Mouse (Mus musculus) heart, adult 2 months (tissue): ENCODE measurements around the gene Tnfrsf4. TPM values are rescaled to one million over a fixed set of nuclear protein-coding genes. Genes with fewer than 3 reads are reported as not detected.
A peak's percentile ranks its signal among the peaks of the same experiment; 100 is the strongest.

ENCODE experiments used
- DNase-seq, 2 experiments: peaks; one replicate each; pipeline ENCODE4 v3.0.0; 2021
- H3K27ac ChIP-seq: fragments of 200-600 bp; 2 replicates; pipeline ENCODE4 v1.8.1; 2022
- H3K27me3 ChIP-seq: fragments of 200-500 bp; 2 replicates; pipeline ENCODE4 v1.6.1; 2012; ENCODE audit warnings: mild to moderate bottlenecking, low read length, inconsistent platforms, mixed read lengths; ENCODE audit not compliant: control insufficient read depth, insufficient read depth
- H3K36me3 ChIP-seq: fragments of 200-500 bp; 2 replicates; pipeline ENCODE4 v1.6.1; 2012; ENCODE audit warnings: low read length, inconsistent platforms; ENCODE audit not compliant: control insufficient read depth, insufficient read depth
- H3K4me1 ChIP-seq: fragments of 200-500 bp; 2 replicates; pipeline ENCODE4 v1.6.1; 2011; ENCODE audit warnings: low read length; ENCODE audit not compliant: control insufficient read depth, insufficient read depth
- H3K4me3 ChIP-seq: fragments of 200-600 bp; 2 replicates; pipeline ENCODE4 v1.8.1; 2022
- H3K79me2 ChIP-seq: fragments of 200-500 bp; replicated peaks from 2 replicates; pipeline ENCODE4 v1.6.1; 2012; ENCODE audit warnings: mild to moderate bottlenecking, inconsistent platforms, low read length, moderate library complexity, mixed read lengths; ENCODE audit not compliant: control insufficient read depth, insufficient read depth
- H3K9ac ChIP-seq: fragments of 200-500 bp; 2 replicates; pipeline ENCODE4 v1.6.1; 2012; ENCODE audit warnings: low read depth, mild to moderate bottlenecking, control low read depth, inconsistent platforms, low read length, mixed read lengths
- CTCF ChIP-seq: fragments of 200-600 bp; IDR thresholded peaks from 2 replicates; pipeline ENCODE4 v1.8.1; 2022; ENCODE audit warnings: antibody characterized with exemption, mild to moderate bottlenecking, moderate library complexity
- EP300 ChIP-seq: fragments of 200-500 bp; IDR thresholded peaks from 2 replicates; pipeline ENCODE4 v1.6.1; 2011; ENCODE audit warnings: low read depth, low read length, control low read depth; ENCODE audit not compliant: insufficient read depth
- POLR2A ChIP-seq: fragments of 200-500 bp; IDR thresholded peaks from 2 replicates; pipeline ENCODE4 v1.6.1; 2011; ENCODE audit warnings: mild to moderate bottlenecking, low read depth, low read length, control low read depth; ENCODE audit not compliant: insufficient read depth
- WGBS: fragments of 180-500 bp; shearing (Covaris S2); methylation state at CpG from one replicate; pipeline ENCODE4 v1.1.7; 2018; 5-methylcytosine and 5-hydroxymethylcytosine counted together
- intact Hi-C: fragments of 180-260 bp; cut with DNase I; formaldehyde crosslinking; loops from one replicate; pipeline ENCODE4 v1.15.1; 2025
- polyA plus RNA-seq: library from polyadenylated mRNA; depleted of rRNA; stranded (reverse); fragments of >200 nt; gene quantifications from 2 replicates; pipeline ENCODE4 v1.2.3, GENCODE M21; 2012
- total RNA-seq, 2 experiments: library from RNA; stranded (reverse); gene quantifications; 2 replicates each; pipeline ENCODE4 v1.2.3; 2021

Tnfrsf4 gene
- total and polyA plus RNA-seq, 3 experiments, result 1.4 TPM; not detected in 2

DNA sequence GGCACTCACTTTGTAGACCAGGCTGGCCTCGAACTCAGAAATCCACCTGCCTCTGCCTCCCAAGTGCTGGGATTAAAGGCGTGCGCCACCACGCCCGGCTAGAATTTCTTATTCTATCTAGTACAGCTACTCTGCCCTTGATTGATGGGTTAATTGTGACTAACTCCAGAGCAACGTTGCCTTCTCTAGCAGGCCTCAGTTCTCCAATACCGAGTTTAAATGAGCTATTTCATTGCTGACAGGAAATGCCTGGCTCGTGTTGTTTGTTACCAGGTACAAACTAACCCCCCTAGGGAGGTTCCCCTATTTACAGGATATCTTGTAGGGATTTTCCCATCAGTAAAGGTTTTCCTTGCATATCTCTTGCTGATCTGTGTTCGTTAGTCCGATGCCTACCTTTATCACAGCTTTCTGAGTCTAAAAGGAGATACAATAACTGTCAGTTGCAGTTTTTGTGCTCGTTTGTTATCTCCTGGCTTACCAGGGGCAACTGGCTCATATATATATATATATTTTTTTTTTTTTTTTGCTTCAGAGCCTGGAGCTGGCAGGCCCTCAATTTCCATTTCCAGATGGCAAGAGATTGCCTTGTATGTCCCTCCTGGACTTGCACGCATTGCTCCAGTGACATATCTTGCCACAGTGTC is 32.1 kb upstream of the Tnfrsf4 start:
- Histone ChIP-seq H3K27ac (no peak overlapping the region), H3K4me3 (no peak overlapping the region), H3K9ac (no peak overlapping the region), H3K36me3 (no peaks in the 10 kb centered on the region), H3K79me2 (no peaks in the 10 kb centered on the region), H3K27me3 (no peaks in the 10 kb centered on the region), H3K4me1 (no peaks in the 10 kb centered on the region)
- intact Hi-C loops, result no loop called here
- no peak for DNase-seq
- TF ChIP-seq CTCF (no peak), EP300 (no peak), POLR2A (no peak)
- WGBS, result 66% methylated on average over 12 of the region's 12 CpGs

DNA sequence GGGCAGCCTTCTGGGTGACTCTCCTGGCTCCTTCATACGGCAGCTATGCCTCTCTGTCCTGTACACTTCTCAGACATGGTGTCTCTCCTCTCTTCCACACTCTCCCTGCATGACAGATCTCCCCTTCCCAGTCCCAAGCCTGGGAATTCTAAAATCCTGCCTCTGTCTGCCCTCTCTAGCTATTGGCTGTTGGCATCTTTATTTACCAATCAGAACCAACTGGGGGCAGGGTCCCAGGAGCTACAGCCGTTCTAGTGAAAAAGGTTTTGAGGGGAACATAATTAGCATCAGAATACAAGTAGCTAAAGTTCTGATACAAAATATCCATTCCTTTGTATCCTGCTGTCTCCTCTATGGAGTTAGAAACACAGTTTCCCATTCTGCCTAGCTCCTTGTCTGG is 29.9 kb upstream of the Tnfrsf4 start:
- H3K4me1 ChIP-seq, result no peaks in the 10 kb centered on the region
- no peaks in the 10 kb centered on the region for H3K36me3 ChIP-seq
- no peaks in the 10 kb centered on the region for H3K79me2 ChIP-seq
- TF ChIP-seq POLR2A (no peak), CTCF (no peak), EP300 (no peak)
- no peak overlapping the region for H3K4me3 ChIP-seq
- WGBS, result 24% methylated on average over 2 of the region's 2 CpGs
- DNase-seq, result no peak
- H3K27me3 ChIP-seq, result no peaks in the 10 kb centered on the region
- H3K27ac ChIP-seq, result no peak overlapping the region
- no peak overlapping the region for H3K9ac ChIP-seq
- intact Hi-C loops, result no loop called here

DNA sequence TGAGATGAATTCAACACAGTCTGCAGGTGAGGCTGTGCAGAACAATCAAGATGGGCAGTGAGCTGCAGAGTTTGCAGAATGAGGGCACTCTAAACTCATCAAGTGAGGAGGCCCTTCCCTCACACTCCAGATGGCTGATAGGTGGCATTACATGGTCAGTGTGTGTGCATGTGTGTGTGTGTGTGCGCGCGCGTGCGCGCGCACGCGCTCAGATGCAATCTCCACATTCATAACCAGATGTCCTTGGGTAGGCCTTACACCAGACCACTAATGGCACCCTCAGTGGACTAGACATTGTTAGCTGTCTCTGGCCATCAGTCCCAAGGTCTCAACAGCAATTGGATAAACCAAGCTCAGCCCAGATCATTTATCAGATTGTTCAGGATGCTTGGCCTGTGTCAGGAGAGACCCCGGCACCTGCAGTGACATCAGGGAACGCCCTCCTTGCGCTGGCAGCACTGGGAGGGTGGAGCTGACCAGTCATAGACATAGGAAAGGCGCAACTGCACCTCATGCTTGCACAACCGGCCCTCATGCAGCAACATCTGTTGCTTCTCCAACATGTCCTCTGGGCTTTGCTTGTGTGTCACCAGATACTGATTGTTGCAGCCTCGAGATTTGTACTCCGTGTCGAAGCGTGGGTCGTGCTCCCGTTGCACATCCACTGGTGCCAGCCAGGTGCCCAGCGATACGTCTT is 22.3 kb upstream of the Tnfrsf4 start:
- peaks cover 8% of the 10 kb centered on the region for H3K4me1 ChIP-seq
- 79% methylated on average over 22 of the region's 22 CpGs for WGBS
- intact Hi-C loops, result loop anchor here (1.0 to 5.0 kb wide), 5 partner anchors 33 to 124 kb away; partner anchors contain the start of genes 9430015G10Rik, Cptp, Ints11 and Ube2j2
- peak overlapping the region; percentile 94 for H3K9ac ChIP-seq
- H3K27me3 ChIP-seq, result no peaks in the 10 kb centered on the region
- peaks cover 4% of the 10 kb centered on the region; the same call in 1 of the 2 replicates for H3K36me3 ChIP-seq
- TF ChIP-seq EP300 (no peak), CTCF (no peak), POLR2A (no peak)
- peaks cover 5% of the 10 kb centered on the region; the same call in 1 of the 2 replicates for H3K79me2 ChIP-seq
- no peak overlapping the region for H3K27ac ChIP-seq
- peak in 1 of 2 experiments; percentile 8 for DNase-seq
- H3K4me3 ChIP-seq, result peak overlapping the region; percentile 68

DNA sequence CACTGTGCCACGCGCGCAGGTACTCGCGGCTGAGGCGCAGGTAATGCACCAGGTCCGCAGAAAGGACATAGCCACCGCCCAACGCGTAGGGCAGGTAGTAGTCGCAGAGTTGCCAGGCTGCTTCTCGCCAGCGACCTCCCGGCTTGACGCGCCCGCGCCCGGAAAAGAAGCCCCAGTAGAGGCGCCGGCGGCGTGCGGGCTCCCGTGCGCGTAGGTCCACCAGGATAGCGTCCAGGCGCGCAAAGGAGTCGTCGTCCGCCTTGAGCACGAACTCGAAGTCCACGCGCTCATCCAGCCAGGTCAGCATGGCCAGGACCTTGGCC is 21.8 kb upstream of the Tnfrsf4 start:
- H3K36me3 ChIP-seq, result peaks cover 4% of the 10 kb centered on the region; the same call in 1 of the 2 replicates
- H3K4me3 ChIP-seq, result peak overlapping the region; percentile 68
- TF ChIP-seq POLR2A (no peak), CTCF (no peak)
- H3K9ac ChIP-seq, result peak overlapping the region; percentile 94
- WGBS, result 19% methylated on average over 37 of the region's 37 CpGs
- H3K27me3 ChIP-seq, result no peaks in the 10 kb centered on the region
- H3K4me1 ChIP-seq, result peaks cover 8% of the 10 kb centered on the region
- H3K27ac ChIP-seq, result peak overlapping the region; percentile 98
- DNase-seq, result no peak
- intact Hi-C loops, result loop anchor here (1.0 to 5.0 kb wide), 5 partner anchors 33 to 125 kb away; partner anchors contain the start of genes 9430015G10Rik, Cptp, Ints11 and Ube2j2
- peaks cover 5% of the 10 kb centered on the region; the same call in 1 of the 2 replicates for H3K79me2 ChIP-seq

DNA sequence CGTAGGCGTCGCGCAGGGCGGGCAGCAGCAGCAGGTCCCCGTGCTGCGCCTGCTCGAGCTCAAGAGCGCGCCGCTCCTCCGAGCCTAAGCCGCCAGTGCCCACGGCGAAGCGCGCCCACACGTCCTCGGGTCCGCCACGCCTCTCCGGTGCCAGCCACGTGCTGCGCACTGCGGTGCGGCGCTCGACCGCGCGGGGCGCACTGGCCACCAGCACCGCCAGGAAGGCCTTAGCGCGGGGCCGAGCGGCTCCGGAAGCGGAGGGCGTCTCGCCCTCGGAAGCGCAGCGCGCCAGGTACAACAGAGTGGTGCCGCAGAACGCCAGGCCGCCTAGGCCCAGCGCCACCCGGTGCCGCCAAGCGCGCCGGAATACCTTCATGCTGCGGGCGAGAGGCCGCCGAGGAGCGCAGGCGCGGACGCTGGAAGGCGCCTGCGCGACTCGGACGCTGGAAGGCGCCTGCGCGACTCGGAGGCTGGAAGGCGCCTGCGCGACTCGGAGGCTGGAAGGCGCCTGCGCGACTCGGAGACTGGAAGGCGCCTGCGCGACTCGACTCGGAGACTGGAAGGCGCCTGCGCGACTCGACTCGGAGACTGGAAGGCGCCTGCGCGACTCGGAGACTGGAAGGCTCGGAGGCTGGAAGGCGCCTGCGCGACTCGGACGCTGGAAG is 21.3 kb upstream of the Tnfrsf4 start, which contains the start of the genes B3galt6 and Sdf4:
TSS of gene B3galt6 (minus strand) at position 409 of the 665 bp plus-strand sequence.
TSS of gene Sdf4 (plus strand) at position 632 of the 665 bp plus-strand sequence.
- Histone ChIP-seq H3K9ac (peak within 1 kb of the TSS; percentile 99), H3K4me1 (peaks cover 8% of the 10 kb centered on the region), H3K36me3 (peaks cover 4% of the 10 kb centered on the region; the same call in 1 of the 2 replicates), H3K79me2 (peaks cover 5% of the 10 kb centered on the region; the same call in 1 of the 2 replicates), H3K27ac (peak within 1 kb of the TSS; percentile 98), H3K27me3 (no peaks in the 10 kb centered on the region), H3K4me3 (peak within 1 kb of the TSS; percentile 89)
- under 1% methylated on average over 99 of the region's 99 CpGs for WGBS
- DNase-seq, result peak in 1 of 2 experiments; percentile 89
- intact Hi-C loops, result loop anchor here (5.0 kb wide), 3 partner anchors 40 to 125 kb away; partner anchors contain the start of genes Cptp, Ints11 and Ube2j2
- no peak for TF ChIP-seq POLR2A
- TF ChIP-seq CTCF, result peak; percentile 91
- 0 out of 2 replicates have a peak, but pooled peaks have one; percentile 53 for TF ChIP-seq EP300
